Mouse (Mus musculus): ENCODE measurements around the gene Psg17.
"Not testable (repeated sequence)": the region's sequence is repeated elsewhere in the genome, so short reads cannot be mapped to it uniquely, and the experiment has no call there.

Psg17 gene

GRCm38 (mm10) chr7:18821507-18821906 is at the start of gene Psg17:
TSS of gene Psg17 (minus strand) at chr7:18821607.
- DNase-seq (ENCODE audit: low spot score), result no peak

GRCm38 (mm10) chr7:18871031-18871430 is 49.6 kb upstream of the Psg17 start, which contains the start of gene Pglyrp1:
TSS of gene Pglyrp1 (plus strand) at chr7:18871331.
- not testable (repeated sequence) for DNase-seq (ENCODE audit: low spot score)

GRCm38 (mm10) chr7:18868491-18868890 is 47.1 kb upstream of the Psg17 start:
- no peak for DNase-seq (ENCODE audit: low spot score)

- no peak for DNase-seq (ENCODE audit: low spot score)
Observed at GRCm38 (mm10) chr7:18862801-18863200, 41.4 kb upstream of the Psg17 start.

GRCm38 (mm10) chr7:18858310-18858916 is 37.0 kb upstream of the Psg17 start:
- peak; percentile 38 for DNase-seq (ENCODE audit: low spot score)

GRCm38 (mm10) chr7:18848395-18848794 is 27.0 kb upstream of the Psg17 start:
- DNase-seq (ENCODE audit: low spot score), result no peak

- no peak for DNase-seq (ENCODE audit: low spot score)
Observed at GRCm38 (mm10) chr7:18844811-18845210, 23.4 kb upstream of the Psg17 start.

- no peak for DNase-seq (ENCODE audit: low spot score)
Observed at GRCm38 (mm10) chr7:18841174-18841567, 19.8 kb upstream of the Psg17 start.

- peak; percentile 69 for DNase-seq (ENCODE audit: low spot score)
Observed at GRCm38 (mm10) chr7:18840386-18841173, 19.2 kb upstream of the Psg17 start.

GRCm38 (mm10) chr7:18839865-18840264 is 18.5 kb upstream of the Psg17 start, which contains the start of gene Mill2:
TSS of gene Mill2 (plus strand) at chr7:18839966.
- DNase-seq (ENCODE audit: low spot score), result no peak

- DNase-seq (ENCODE audit: low spot score), result no peak
Observed at GRCm38 (mm10) chr7:18832298-18832697, 10.9 kb upstream of the Psg17 start.

GRCm38 (mm10) chr7:18829545-18829944 is 8.1 kb upstream of the Psg17 start:
- DNase-seq (ENCODE audit: low spot score), result no peak

GRCm38 (mm10) chr7:18828592-18828991 is 7.2 kb upstream of the Psg17 start:
- peak; percentile 36 for DNase-seq (ENCODE audit: low spot score)

- DNase-seq (ENCODE audit: low spot score), result no peak
Observed at GRCm38 (mm10) chr7:18827792-18828546, 6.6 kb upstream of the Psg17 start.

- no peak for DNase-seq (ENCODE audit: low spot score)
Observed at GRCm38 (mm10) chr7:18818301-18818700, 3.1 kb downstream of the Psg17 start.

- DNase-seq (ENCODE audit: low spot score), result no peak
Observed at GRCm38 (mm10) chr7:18803526-18803925, 17.9 kb downstream of the Psg17 start.

GRCm38 (mm10) chr7:18799129-18799528 is 22.3 kb downstream of the Psg17 start:
- peak; percentile 8 for DNase-seq (ENCODE audit: low spot score)

GRCm38 (mm10) chr7:18798420-18798819 is 23.0 kb downstream of the Psg17 start, which contains the start of gene Psg19:
TSS of gene Psg19 (minus strand) at chr7:18798520.
- no peak for DNase-seq (ENCODE audit: low spot score)

GRCm38 (mm10) chr7:18790671-18791070 is 30.7 kb downstream of the Psg17 start:
- DNase-seq (ENCODE audit: low spot score), result not testable (repeated sequence)

GRCm38 (mm10) chr7:18781301-18781700 is 40.1 kb downstream of the Psg17 start:
- DNase-seq (ENCODE audit: low spot score), result peak; percentile 49

GRCm38 (mm10) chr7:18779337-18779781 is 42.0 kb downstream of the Psg17 start:
- DNase-seq (ENCODE audit: low spot score), result no peak

All from embryo, embryonic 10 days (tissue).